Mouse (Mus musculus) forebrain, embryonic 12.5 days (tissue): ENCODE data around the gene Ctdnep1. TPM values are rescaled to one million over a fixed set of nuclear protein-coding genes. Genes with fewer than 3 reads are reported as not detected.
A peak's percentile ranks its signal among the peaks of the same experiment; 100 is the strongest.
"Not testable (repeated sequence)": the region's sequence is repeated elsewhere in the genome, so short reads cannot be mapped to it uniquely, and the experiment has no call there.

ENCODE experiments used
- ATAC-seq: fragments of 200-750 bp; cut with Nextera tagmentation; 2 replicates; pipeline ENCODE4 v1.8.0; 2017; ENCODE audit warnings: moderate TSS enrichment; ENCODE audit not compliant: low FRiP score
- H3K27ac ChIP-seq: fragments of 300-500 bp; sonication (generic); 2 replicates; pipeline ENCODE4 v1.5.1; 2016; ENCODE audit warnings: mild to moderate bottlenecking
- H3K27me3 ChIP-seq: fragments of 300-500 bp; sonication (generic); 2 replicates; pipeline ENCODE4 v1.6.1; 2016; ENCODE audit warnings: mild to moderate bottlenecking
- H3K36me3 ChIP-seq: fragments of 300-500 bp; sonication (generic); replicated peaks from 2 replicates; pipeline ENCODE4 v1.6.1; 2016; ENCODE audit warnings: mild to moderate bottlenecking
- H3K4me1 ChIP-seq: fragments of 300-500 bp; sonication (generic); 2 replicates; pipeline ENCODE4 v1.6.1; 2016
- H3K4me2 ChIP-seq: fragments of 300-500 bp; sonication (generic); 2 replicates; pipeline ENCODE4 v1.6.1; 2016; ENCODE audit warnings: mild to moderate bottlenecking, moderate library complexity
- H3K4me3 ChIP-seq: fragments of 300-500 bp; sonication (generic); replicated peaks from 2 replicates; pipeline ENCODE4 v1.5.1; 2016; ENCODE audit warnings: mild to moderate bottlenecking
- H3K9ac ChIP-seq: fragments of 300-500 bp; sonication (generic); 2 replicates; pipeline ENCODE4 v1.6.1; 2016; ENCODE audit warnings: mild to moderate bottlenecking
- H3K9me3 ChIP-seq: fragments of 300-500 bp; sonication (generic); 2 replicates; pipeline ENCODE4 v1.6.1; 2016
- WGBS: fragments of 180-500 bp; shearing (Covaris S2); methylation state at CpG from one replicate; pipeline ENCODE4 v1.1.7; 2016; 5-methylcytosine and 5-hydroxymethylcytosine counted together
- polyA plus RNA-seq: library from polyadenylated mRNA; unstranded; fragments of >200 nt; fragmentation: Nextera tagmentation; extraction: Ambion mirVana; gene quantifications from 2 replicates; pipeline ENCODE4 v1.2.1, GENCODE M21; 2016

Ctdnep1 gene
- polyA plus RNA-seq, 1 experiment from 2014 or later, result 20.7 TPM

- WGBS, result 89% methylated on average over 6 of the region's 6 CpGs
- no peak for ATAC-seq
These were observed 29.1 kb downstream of the Ctdnep1 start for GRCm38 (mm10) chr11:70010033-70010432.

GRCm38 (mm10) chr11:70010548-70010947 lies 29.6 kb downstream of the Ctdnep1 start:
- Histone ChIP-seq H3K4me3 (no peak overlapping the region), H3K4me1 (peaks cover 13% of the 10 kb centered on the region), H3K4me2 (no peak overlapping the region), H3K27ac (no peak overlapping the region), H3K36me3 (peaks cover 75% of the 10 kb centered on the region), H3K27me3 (no peaks in the 10 kb centered on the region), H3K9ac (no peak overlapping the region), H3K9me3 (no peaks in the 10 kb centered on the region)
- 89% methylated on average over 12 of the region's 12 CpGs for WGBS
- ATAC-seq, result no peak

More at GRCm38 (mm10) chr11:70010033-70010432, 29.1 kb downstream of the Ctdnep1 start:
- Histone ChIP-seq H3K36me3 (peaks cover 80% of the 10 kb centered on the region), H3K27ac (no peak overlapping the region), H3K4me2 (no peak overlapping the region), H3K9ac (no peak overlapping the region), H3K9me3 (no peaks in the 10 kb centered on the region), H3K4me1 (peaks cover 10% of the 10 kb centered on the region), H3K27me3 (no peaks in the 10 kb centered on the region), H3K4me3 (no peak overlapping the region)

- Histone ChIP-seq H3K36me3 (peaks cover 70% of the 10 kb centered on the region), H3K4me3 (no peak overlapping the region), H3K9ac (no peak overlapping the region), H3K9me3 (no peaks in the 10 kb centered on the region), H3K4me2 (no peak overlapping the region), H3K4me1 (peaks cover 13% of the 10 kb centered on the region), H3K27me3 (no peaks in the 10 kb centered on the region), H3K27ac (no peak overlapping the region)
- ATAC-seq, result no peak
- WGBS, result 88% methylated on average over 10 of the region's 10 CpGs
These were observed 30.0 kb downstream of the Ctdnep1 start for GRCm38 (mm10) chr11:70010961-70011360.

GRCm38 (mm10) chr11:70012931-70013330 lies 32.0 kb downstream of the Ctdnep1 start:
- H3K9me3 ChIP-seq, result no peaks in the 10 kb centered on the region
- no peak overlapping the region for H3K27ac ChIP-seq
- H3K36me3 ChIP-seq, result peaks cover 51% of the 10 kb centered on the region
- H3K4me3 ChIP-seq, result no peak overlapping the region
- no peak overlapping the region for H3K4me2 ChIP-seq
- ATAC-seq, result no peak
- WGBS, result 88% methylated on average over 9 of the region's 9 CpGs
- H3K4me1 ChIP-seq, result peaks cover 26% of the 10 kb centered on the region
- no peak overlapping the region for H3K9ac ChIP-seq
- H3K27me3 ChIP-seq, result no peaks in the 10 kb centered on the region

- Histone ChIP-seq H3K27ac (no peak overlapping the region), H3K9ac (no peak overlapping the region), H3K27me3 (no peaks in the 10 kb centered on the region), H3K9me3 (no peaks in the 10 kb centered on the region), H3K36me3 (peaks cover 46% of the 10 kb centered on the region), H3K4me1 (peaks cover 29% of the 10 kb centered on the region), H3K4me2 (no peak overlapping the region), H3K4me3 (no peak overlapping the region)
- WGBS, result 89% methylated on average over 3 of the region's 3 CpGs
- ATAC-seq, result no peak
These were observed 32.5 kb downstream of the Ctdnep1 start for GRCm38 (mm10) chr11:70013408-70013807.

- WGBS, result 52% methylated on average over 5 of the region's 5 CpGs
These were observed 33.1 kb downstream of the Ctdnep1 start for GRCm38 (mm10) chr11:70014051-70014450.

GRCm38 (mm10) chr11:70014880-70015558 lies 34.1 kb downstream of the Ctdnep1 start, which contains the start of gene Acadvl:
Acadvl (minus strand) TSS chr11:70015411.
- ATAC-seq, result peak; percentile 84
- under 1% methylated on average over 35 of the region's 35 CpGs for WGBS
- H3K27me3 ChIP-seq, result no peaks in the 10 kb centered on the region
- H3K9me3 ChIP-seq, result no peaks in the 10 kb centered on the region
- peaks cover 44% of the 10 kb centered on the region for H3K4me1 ChIP-seq
- H3K27ac ChIP-seq, result peak within 1 kb of the TSS; percentile 69
- H3K4me3 ChIP-seq, result peak within 1 kb of the TSS; percentile 56
- peak within 1 kb of the TSS; percentile 88 for H3K4me2 ChIP-seq
- H3K9ac ChIP-seq, result peak within 1 kb of the TSS; percentile 72
- H3K36me3 ChIP-seq, result peaks cover 30% of the 10 kb centered on the region

More at GRCm38 (mm10) chr11:70014051-70014450, 33.1 kb downstream of the Ctdnep1 start:
- Histone ChIP-seq H3K27me3 (no peaks in the 10 kb centered on the region), H3K4me1 (peaks cover 34% of the 10 kb centered on the region), H3K36me3 (peaks cover 40% of the 10 kb centered on the region), H3K9me3 (no peaks in the 10 kb centered on the region), H3K4me2 (peak overlapping the region; percentile 88; the same call in 1 of the 2 replicates), H3K4me3 (no peak overlapping the region), H3K27ac (no peak overlapping the region), H3K9ac (no peak overlapping the region)
- no peak for ATAC-seq

- H3K27ac ChIP-seq, result no peak overlapping the region
- H3K36me3 ChIP-seq, result peaks cover 23% of the 10 kb centered on the region
- H3K27me3 ChIP-seq, result no peaks in the 10 kb centered on the region
- 68% methylated on average over 6 of the region's 6 CpGs for WGBS
- H3K9me3 ChIP-seq, result no peaks in the 10 kb centered on the region
- H3K4me3 ChIP-seq, result peak overlapping the region; percentile 56; the same call in 1 of the 2 replicates
- H3K4me2 ChIP-seq, result peak overlapping the region; percentile 88
- H3K9ac ChIP-seq, result peak overlapping the region; percentile 72; the same call in 1 of the 2 replicates
- no peak for ATAC-seq
- H3K4me1 ChIP-seq, result peaks cover 51% of the 10 kb centered on the region
These were observed 34.7 kb downstream of the Ctdnep1 start for GRCm38 (mm10) chr11:70015677-70016076.

GRCm38 (mm10) chr11:70016177-70016576 lies 35.2 kb downstream of the Ctdnep1 start:
- not testable (repeated sequence) for H3K4me3 ChIP-seq, H3K9ac ChIP-seq, H3K9me3 ChIP-seq, H3K4me2 ChIP-seq, H3K27ac ChIP-seq, ATAC-seq, H3K27me3 ChIP-seq
- Histone ChIP-seq H3K4me1 (peaks cover 52% of the 10 kb centered on the region), H3K36me3 (peaks cover 18% of the 10 kb centered on the region)
- WGBS, result 69% methylated on average over 2 of the region's 2 CpGs

- peaks cover 52% of the 10 kb centered on the region for H3K4me1 ChIP-seq
- H3K27ac ChIP-seq, result peak within 1 kb of the TSS; percentile 90
- ATAC-seq, result no peak
- no peaks in the 10 kb centered on the region for H3K9me3 ChIP-seq
- peak within 1 kb of the TSS; percentile 93 for H3K4me2 ChIP-seq
- peak within 1 kb of the TSS; percentile 96 for H3K9ac ChIP-seq
- H3K4me3 ChIP-seq, result peak within 1 kb of the TSS; percentile 70
- no peaks in the 10 kb centered on the region for H3K27me3 ChIP-seq
- 77% methylated on average over 3 of the region's 3 CpGs for WGBS
- H3K36me3 ChIP-seq, result peaks cover 13% of the 10 kb centered on the region
These were observed 35.7 kb downstream of the Ctdnep1 start, which contains the start of gene Dlg4 for GRCm38 (mm10) chr11:70016669-70017068. Dlg4 (plus strand) TSS chr11:70016942.

GRCm38 (mm10) chr11:70017199-70017767 lies 36.3 kb downstream of the Ctdnep1 start:
- no peak for ATAC-seq
- peak overlapping the region; percentile 70 for H3K4me3 ChIP-seq
- H3K4me1 ChIP-seq, result peaks cover 56% of the 10 kb centered on the region

GRCm38 (mm10) chr11:70018131-70018990 lies 37.4 kb downstream of the Ctdnep1 start:
- Histone ChIP-seq H3K4me3 (peak overlapping the region; percentile 70), H3K27ac (peak overlapping the region; percentile 90), H3K27me3 (no peaks in the 10 kb centered on the region), H3K9me3 (no peaks in the 10 kb centered on the region), H3K36me3 (no peaks in the 10 kb centered on the region; the same call in 1 of the 2 replicates), H3K4me1 (peaks cover 67% of the 10 kb centered on the region), H3K4me2 (peak overlapping the region; percentile 93), H3K9ac (peak overlapping the region; percentile 96)
- ATAC-seq, result no peak
- WGBS, result 1% methylated on average over 21 of the region's 25 CpGs

More at GRCm38 (mm10) chr11:70017199-70017767, 36.3 kb downstream of the Ctdnep1 start:
- WGBS, result 29% methylated on average over 7 of the region's 7 CpGs
- Histone ChIP-seq H3K27me3 (no peaks in the 10 kb centered on the region), H3K9me3 (no peaks in the 10 kb centered on the region), H3K27ac (peak overlapping the region; percentile 90), H3K9ac (peak overlapping the region; percentile 96), H3K4me2 (peak overlapping the region; percentile 93), H3K36me3 (peaks cover 7% of the 10 kb centered on the region)
